Mouse (Mus musculus) heart, adult 2 months (tissue): ENCODE measurements around the gene Spz1.
A peak's percentile ranks its signal among the peaks of the same experiment; 100 is the strongest.

ENCODE experiments used
- CTCF ChIP-seq: fragments of 200-600 bp; IDR thresholded peaks from 2 replicates; pipeline ENCODE4 v1.8.1; 2022; ENCODE audit warnings: antibody characterized with exemption, mild to moderate bottlenecking, moderate library complexity
- POLR2A ChIP-seq: fragments of 200-500 bp; IDR thresholded peaks from 2 replicates; pipeline ENCODE4 v1.6.1; 2011; ENCODE audit warnings: mild to moderate bottlenecking, low read depth, low read length, control low read depth; ENCODE audit not compliant: insufficient read depth

DNA sequence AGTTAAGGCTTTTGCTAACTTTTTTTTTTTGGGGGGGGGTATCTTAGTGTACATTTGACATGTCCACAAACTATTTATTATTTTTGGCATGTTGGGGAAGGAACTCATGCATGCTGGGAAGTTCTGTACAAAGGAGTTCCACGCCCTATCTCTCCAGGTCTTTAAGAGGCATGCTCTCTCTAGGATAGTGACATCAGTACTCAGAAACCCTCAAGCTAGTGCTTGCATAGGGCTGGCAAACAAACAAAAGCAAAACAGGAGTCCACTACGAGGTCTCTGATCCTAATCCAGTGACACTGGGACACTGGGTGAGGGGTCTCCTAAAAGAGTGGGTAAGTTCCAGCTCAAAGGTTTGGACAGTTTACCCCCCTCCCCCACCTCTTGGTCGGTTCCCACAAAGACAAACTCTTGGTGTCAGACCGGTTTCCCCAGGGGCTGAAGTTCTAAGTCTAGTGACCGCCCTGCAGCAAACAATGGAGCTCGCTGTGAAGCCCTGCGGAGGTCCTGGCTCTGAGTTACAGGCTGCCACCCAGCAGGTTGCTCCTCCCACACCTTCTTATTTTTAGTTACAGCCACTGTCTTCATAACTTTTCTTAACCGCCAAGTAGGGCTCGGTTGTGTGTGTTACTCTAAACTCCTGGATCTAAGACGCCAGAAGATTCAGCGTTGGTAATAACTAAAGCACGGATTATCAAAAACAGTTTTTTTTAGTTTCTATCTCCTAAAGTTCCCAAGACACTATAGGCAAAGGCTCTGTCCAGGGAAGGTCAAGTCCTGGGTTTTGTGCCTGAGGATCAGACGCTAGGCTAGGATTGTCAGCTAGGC lies 33.7 kb upstream of the Spz1 start:
- peak; percentile 76 for TF ChIP-seq POLR2A
- no peak for TF ChIP-seq CTCF
